Mouse (Mus musculus): Measurements from ENCODE around the gene Tnfaip2. TPM values are rescaled to one million over a fixed set of nuclear protein-coding genes. Genes with fewer than 3 reads are reported as not detected.

Tnfaip2 gene
- polyA plus RNA-seq, 1 experiment = 46.4 TPM

- TF ChIP-seq CTCF (IDR thresholded peaks at IDR 0.05; ENCODE audit: extremely low read depth, insufficient read depth, insufficient read length, insufficient replicate concordance) (no peak), POLR2A (IDR thresholded peaks at IDR 0.05; ENCODE audit: low read depth, low read length) (no peak)
- H3K4me3 ChIP-seq (ENCODE audit: extremely low read depth, insufficient read depth, insufficient read length) = no peak overlapping the region
- H3K4me1 ChIP-seq (ENCODE audit: control insufficient read depth, insufficient read depth, insufficient read length) = peaks cover 13% of the 10 kb centered on the region
- no peak for DNase-seq (ENCODE audit: low read depth in 1 of 2, low spot score in 2 of 2)
- H3K36me3 ChIP-seq (ENCODE audit: control insufficient read depth, insufficient read depth, low read length) = no peaks in the 10 kb centered on the region
- peaks cover 3% of the 10 kb centered on the region; the same call in 1 of the 2 replicates for H3K27me3 ChIP-seq (ENCODE audit: control insufficient read depth, insufficient read depth, low read length)
- 41% methylated on average over 4 of the region's 4 CpGs for WGBS
- H3K27ac ChIP-seq (ENCODE audit: insufficient read depth, low read length) = peak overlapping the region; percentile 22; the same call in 1 of the 2 replicates
Measured at GRCm38 (mm10) chr12:111432097-111432496, 10.2 kb upstream of the Tnfaip2 start.

DNA sequence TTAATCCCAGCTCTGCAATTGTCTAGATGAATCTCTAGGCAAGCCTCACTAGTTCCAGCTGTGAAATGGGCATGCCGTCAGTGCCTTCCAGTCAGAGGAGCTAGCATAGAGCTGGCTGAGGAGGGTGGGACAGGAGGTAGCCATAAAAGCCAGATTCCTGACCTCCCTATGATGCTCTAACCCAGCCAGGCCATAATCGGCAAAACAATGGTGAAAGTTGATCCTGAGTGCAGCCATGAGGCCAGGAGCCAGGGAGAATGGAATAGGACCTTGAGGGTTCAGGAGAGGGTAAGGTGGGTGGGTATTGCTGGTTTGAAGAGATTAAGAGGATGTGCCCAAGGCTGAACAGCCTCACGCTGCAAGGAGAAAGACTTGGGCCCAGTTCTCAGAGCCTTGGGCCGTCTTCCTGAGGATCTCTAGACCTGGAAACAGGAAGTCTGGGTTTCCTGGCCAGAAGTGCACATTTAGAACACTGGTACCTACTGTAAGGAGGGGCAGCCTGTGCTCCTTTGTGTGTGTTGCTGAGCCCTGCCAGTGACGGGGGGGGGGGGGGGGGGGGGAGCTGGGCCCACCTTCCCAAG, 9.4 kb upstream of the Tnfaip2 start:
- Histone ChIP-seq H3K27me3 (ENCODE audit: control insufficient read depth, insufficient read depth, low read length) (peaks cover 3% of the 10 kb centered on the region; the same call in 1 of the 2 replicates), H3K4me1 (ENCODE audit: control insufficient read depth, insufficient read depth, insufficient read length) (peaks cover 13% of the 10 kb centered on the region), H3K4me3 (ENCODE audit: extremely low read depth, insufficient read depth, insufficient read length) (no peak overlapping the region), H3K36me3 (ENCODE audit: control insufficient read depth, insufficient read depth, low read length) (no peaks in the 10 kb centered on the region), H3K27ac (ENCODE audit: insufficient read depth, low read length) (0 out of 2 replicates have a peak overlapping the region, but pooled peaks have one; percentile 22)
- 30% methylated on average over 5 of the region's 5 CpGs for whole genome bisulfite sequencing
- no peak for DNase-seq (ENCODE audit: low read depth in 1 of 2, low spot score in 2 of 2)
- TF ChIP-seq POLR2A (IDR thresholded peaks at IDR 0.05; ENCODE audit: low read depth, low read length) (no peak), CTCF (IDR thresholded peaks at IDR 0.05; ENCODE audit: extremely low read depth, insufficient read depth, insufficient read length, insufficient replicate concordance) (no peak)

- Histone ChIP-seq H3K4me3 (ENCODE audit: extremely low read depth, insufficient read depth, insufficient read length) (no peak overlapping the region), H3K27ac (ENCODE audit: insufficient read depth, low read length) (0 out of 2 replicates have a peak overlapping the region, but pooled peaks have one; percentile 1)
Measured at GRCm38 (mm10) chr12:111434164-111434744, 8.0 kb upstream of the Tnfaip2 start.

DNA sequence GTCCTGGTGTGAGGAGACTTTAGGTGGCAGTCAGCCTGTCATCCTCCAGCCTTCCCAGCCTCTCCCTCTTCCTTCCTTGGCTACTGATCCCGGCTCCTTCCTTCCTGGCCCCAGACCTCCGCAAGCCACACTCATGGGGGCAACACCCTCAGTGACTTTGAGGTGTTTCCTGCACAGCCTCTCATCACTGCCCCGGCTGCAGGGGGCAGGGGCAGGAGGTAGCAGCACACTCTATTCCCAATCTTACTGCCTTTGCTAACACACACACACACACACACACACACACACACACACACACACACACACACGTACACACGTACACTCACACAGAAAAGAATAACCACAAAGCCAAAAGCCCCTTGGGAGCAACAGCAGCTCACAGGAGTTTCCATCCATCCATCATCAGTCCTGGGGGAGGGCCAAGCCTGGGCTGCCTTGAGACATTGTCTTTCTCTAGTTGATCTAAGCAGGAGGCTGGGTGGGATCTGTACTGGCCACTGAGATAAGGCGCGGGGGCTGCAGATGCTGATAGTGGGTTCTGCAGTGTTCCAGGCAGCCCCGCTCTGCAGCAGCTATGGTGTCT, 7.4 kb upstream of the Tnfaip2 start:
- no peaks in the 10 kb centered on the region; the same call in 1 of the 2 replicates for H3K27me3 ChIP-seq (ENCODE audit: control insufficient read depth, insufficient read depth, low read length)
- no peaks in the 10 kb centered on the region for H3K36me3 ChIP-seq (ENCODE audit: control insufficient read depth, insufficient read depth, low read length)
- DNase-seq (ENCODE audit: low read depth in 1 of 2, low spot score in 2 of 2) = no peak
- WGBS = 42% methylated on average over 8 of the region's 8 CpGs
- H3K27ac ChIP-seq (ENCODE audit: insufficient read depth, low read length) = 0 out of 2 replicates have a peak overlapping the region, but pooled peaks have one; percentile 1
- H3K4me3 ChIP-seq (ENCODE audit: extremely low read depth, insufficient read depth, insufficient read length) = no peak overlapping the region
- H3K4me1 ChIP-seq (ENCODE audit: control insufficient read depth, insufficient read depth, insufficient read length) = peaks cover 6% of the 10 kb centered on the region; the same call in 1 of the 2 replicates
- TF ChIP-seq POLR2A (IDR thresholded peaks at IDR 0.05; ENCODE audit: low read depth, low read length) (no peak), CTCF (IDR thresholded peaks at IDR 0.05; ENCODE audit: extremely low read depth, insufficient read depth, insufficient read length, insufficient replicate concordance) (no peak)

More at GRCm38 (mm10) chr12:111434164-111434744, 8.0 kb upstream of the Tnfaip2 start:
- DNase-seq (ENCODE audit: low read depth in 1 of 2, low spot score in 2 of 2) = no peak
- H3K36me3 ChIP-seq (ENCODE audit: control insufficient read depth, insufficient read depth, low read length) = no peaks in the 10 kb centered on the region
- no peak for TF ChIP-seq POLR2A (IDR thresholded peaks at IDR 0.05; ENCODE audit: low read depth, low read length)
- no peak for TF ChIP-seq CTCF (IDR thresholded peaks at IDR 0.05; ENCODE audit: extremely low read depth, insufficient read depth, insufficient read length, insufficient replicate concordance)
- 80% methylated on average over 7 of the region's 7 CpGs for whole genome bisulfite sequencing
- peaks cover 3% of the 10 kb centered on the region; the same call in 1 of the 2 replicates for H3K27me3 ChIP-seq (ENCODE audit: control insufficient read depth, insufficient read depth, low read length)
- H3K4me1 ChIP-seq (ENCODE audit: control insufficient read depth, insufficient read depth, insufficient read length) = peaks cover 10% of the 10 kb centered on the region

DNA sequence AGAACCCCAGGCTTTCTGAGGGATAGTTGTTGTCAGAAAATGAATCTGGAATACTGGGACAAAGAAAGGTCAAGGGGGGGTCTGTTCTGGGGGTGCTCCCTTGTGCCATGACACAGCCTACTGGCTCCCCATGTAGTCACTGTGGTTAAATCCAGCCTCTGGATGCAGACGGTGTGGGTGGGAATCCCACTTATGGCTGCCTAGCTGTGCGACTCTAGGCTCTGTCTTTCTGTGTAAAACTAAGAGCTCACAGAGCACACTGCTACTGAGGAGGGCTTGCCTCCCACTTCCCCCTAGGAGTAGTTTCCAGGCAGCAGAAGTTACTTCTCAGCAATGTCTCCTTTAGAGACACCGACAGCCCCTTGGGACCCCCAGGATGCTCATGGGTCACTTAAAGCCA, 6.1 kb upstream of the Tnfaip2 start:
- WGBS = 66% methylated on average over 3 of the region's 3 CpGs
- no peaks in the 10 kb centered on the region for H3K36me3 ChIP-seq (ENCODE audit: control insufficient read depth, insufficient read depth, low read length)
- H3K4me1 ChIP-seq (ENCODE audit: control insufficient read depth, insufficient read depth, insufficient read length) = no peaks in the 10 kb centered on the region; the same call in 1 of the 2 replicates
- no peak overlapping the region for H3K4me3 ChIP-seq (ENCODE audit: extremely low read depth, insufficient read depth, insufficient read length)
- H3K27ac ChIP-seq (ENCODE audit: insufficient read depth, low read length) = peak overlapping the region; percentile 57; the same call in 1 of the 2 replicates
- no peak for TF ChIP-seq POLR2A (IDR thresholded peaks at IDR 0.05; ENCODE audit: low read depth, low read length)
- no peak for TF ChIP-seq CTCF (IDR thresholded peaks at IDR 0.05; ENCODE audit: extremely low read depth, insufficient read depth, insufficient read length, insufficient replicate concordance)
- no peaks in the 10 kb centered on the region for H3K27me3 ChIP-seq (ENCODE audit: control insufficient read depth, insufficient read depth, low read length)
- no peak for DNase-seq (ENCODE audit: low read depth in 1 of 2, low spot score in 2 of 2)

DNA sequence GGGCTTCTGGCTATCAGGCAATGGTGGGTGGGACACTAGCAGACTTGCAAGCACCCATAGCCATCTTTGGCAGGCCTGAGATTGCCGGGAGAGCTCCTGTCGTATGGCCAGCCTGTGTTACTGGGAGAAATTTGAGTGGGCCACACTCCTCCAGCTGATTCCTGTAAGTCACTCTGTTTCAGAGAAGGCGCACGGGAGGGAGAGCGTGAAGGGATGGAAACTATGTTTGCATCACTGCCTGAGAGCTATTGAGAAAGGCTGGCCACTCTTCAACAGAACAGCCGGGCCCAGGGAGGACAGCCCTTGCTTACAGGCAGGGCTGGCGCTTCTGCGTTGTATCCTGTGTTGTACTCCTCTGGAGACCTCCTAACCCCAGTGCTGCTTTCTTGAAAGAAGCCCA, 5.6 kb upstream of the Tnfaip2 start:
- Histone ChIP-seq H3K4me3 (ENCODE audit: extremely low read depth, insufficient read depth, insufficient read length) (no peak overlapping the region), H3K27ac (ENCODE audit: insufficient read depth, low read length) (peak overlapping the region; percentile 57), H3K27me3 (ENCODE audit: control insufficient read depth, insufficient read depth, low read length) (no peaks in the 10 kb centered on the region), H3K36me3 (ENCODE audit: control insufficient read depth, insufficient read depth, low read length) (no peaks in the 10 kb centered on the region), H3K4me1 (ENCODE audit: control insufficient read depth, insufficient read depth, insufficient read length) (no peaks in the 10 kb centered on the region; the same call in 1 of the 2 replicates)
- TF ChIP-seq POLR2A (IDR thresholded peaks at IDR 0.05; ENCODE audit: low read depth, low read length) (no peak), CTCF (IDR thresholded peaks at IDR 0.05; ENCODE audit: extremely low read depth, insufficient read depth, insufficient read length, insufficient replicate concordance) (no peak)
- no peak for DNase-seq (ENCODE audit: low read depth in 1 of 2, low spot score in 2 of 2)
- 73% methylated on average over 8 of the region's 8 CpGs for WGBS

Measured in spleen, adult 2 months (tissue).